Mouse (Mus musculus) hindbrain, embryonic 15.5 days (tissue): ENCODE data around the gene Ccdc137. TPM values are rescaled to one million over a fixed set of nuclear protein-coding genes. Genes with fewer than 3 reads are reported as not detected.
A peak's percentile ranks its signal among the peaks of the same experiment; 100 is the strongest.

ENCODE experiments used
- ATAC-seq: fragments of 200-750 bp; cut with Nextera tagmentation; 2 replicates; pipeline ENCODE4 v1.8.0; 2017; ENCODE audit warnings: low read depth, moderate number of reproducible peaks, moderate TSS enrichment; ENCODE audit not compliant: low FRiP score
- H3K27ac ChIP-seq: fragments of 300-500 bp; sonication (generic); replicated peaks from 2 replicates; pipeline ENCODE4 v1.5.1; 2015; ENCODE audit warnings: mild to moderate bottlenecking, inconsistent platforms
- H3K27me3 ChIP-seq: fragments of 300-500 bp; sonication (generic); 2 replicates; pipeline ENCODE4 v1.6.1; 2015; ENCODE audit warnings: control low read depth, inconsistent platforms
- H3K36me3 ChIP-seq: fragments of 300-500 bp; sonication (generic); 2 replicates; pipeline ENCODE4 v1.6.1; 2015; ENCODE audit warnings: control low read depth, inconsistent platforms
- H3K4me1 ChIP-seq: fragments of 300-500 bp; sonication (generic); replicated peaks from 2 replicates; pipeline ENCODE4 v1.6.1; 2015; ENCODE audit warnings: control low read depth, inconsistent platforms
- H3K4me2 ChIP-seq: fragments of 300-500 bp; sonication (generic); 2 replicates; pipeline ENCODE4 v1.6.1; 2015; ENCODE audit warnings: moderate library complexity, mild to moderate bottlenecking, inconsistent platforms
- H3K4me3 ChIP-seq: fragments of 300-500 bp; sonication (generic); 2 replicates; pipeline ENCODE4 v1.5.1; 2015; ENCODE audit warnings: mild to moderate bottlenecking, inconsistent platforms
- H3K9ac ChIP-seq: fragments of 300-500 bp; sonication (generic); 2 replicates; pipeline ENCODE4 v1.6.1; 2015; ENCODE audit warnings: inconsistent platforms
- H3K9me3 ChIP-seq: fragments of 300-500 bp; sonication (generic); 2 replicates; pipeline ENCODE4 v1.6.1; 2016; ENCODE audit warnings: control low read depth, inconsistent platforms
- WGBS: fragments of 180-500 bp; shearing (Covaris S2); methylation state at CpG from one replicate; pipeline ENCODE4 v1.1.7; 2015; 5-methylcytosine and 5-hydroxymethylcytosine counted together
- polyA plus RNA-seq: library from polyadenylated mRNA; unstranded; fragments of >200 nt; fragmentation: Nextera tagmentation; extraction: Ambion mirVana; gene quantifications from 2 replicates; pipeline ENCODE4 v1.2.1, GENCODE M21; 2015

Ccdc137 gene
- polyA plus RNA-seq, 1 experiment from 2014 or later: 24.8 TPM

GRCm38 (mm10) chr11:120507611-120508289 is 49.8 kb downstream of the Ccdc137 start:
- no peak overlapping the region for H3K4me2 ChIP-seq
- no peak for ATAC-seq
- no peaks in the 10 kb centered on the region; the same call in 1 of the 2 replicates for H3K4me1 ChIP-seq
- H3K27ac ChIP-seq: no peak overlapping the region
- no peaks in the 10 kb centered on the region for H3K36me3 ChIP-seq
- no peak overlapping the region for H3K9ac ChIP-seq
- 75% methylated on average over 13 of the region's 13 CpGs for WGBS
- H3K9me3 ChIP-seq: no peaks in the 10 kb centered on the region
- no peak overlapping the region for H3K4me3 ChIP-seq
- no peaks in the 10 kb centered on the region for H3K27me3 ChIP-seq

DNA sequence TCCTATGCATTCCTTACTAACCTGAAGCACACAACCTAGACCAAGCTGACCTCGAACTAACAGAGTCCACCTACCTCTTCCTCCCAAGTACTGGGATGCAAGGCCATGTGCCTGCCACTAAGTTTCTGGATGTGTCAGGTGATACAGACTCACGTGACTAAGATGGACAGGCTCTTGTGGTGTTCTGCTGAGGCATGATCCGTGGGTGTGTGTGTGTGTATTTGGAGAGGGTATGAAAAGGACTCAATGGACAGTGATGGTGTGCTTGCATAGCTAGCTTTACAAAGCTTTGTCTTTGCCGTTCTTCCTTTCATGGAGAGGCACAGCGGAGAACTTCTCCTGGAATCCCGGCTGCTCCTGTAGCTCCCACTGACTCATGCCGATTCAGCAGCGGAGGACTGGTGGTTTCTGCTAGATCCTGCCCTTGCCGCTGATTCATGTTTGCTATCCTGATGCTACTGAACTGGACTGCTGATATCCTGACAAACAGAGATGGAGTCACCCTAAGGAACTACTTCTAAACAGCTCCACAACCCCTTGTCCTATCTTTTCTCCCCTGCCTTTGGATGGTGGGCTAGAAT is 50.5 kb downstream of the Ccdc137 start:
- no peak overlapping the region for H3K27ac ChIP-seq
- no peaks in the 10 kb centered on the region for H3K9me3 ChIP-seq
- H3K36me3 ChIP-seq: no peaks in the 10 kb centered on the region
- no peak overlapping the region for H3K4me3 ChIP-seq
- no peaks in the 10 kb centered on the region; the same call in 1 of the 2 replicates for H3K4me1 ChIP-seq
- H3K4me2 ChIP-seq: no peak overlapping the region
- ATAC-seq: no peak
- no peaks in the 10 kb centered on the region for H3K27me3 ChIP-seq
- WGBS: 82% methylated on average over 9 of the region's 9 CpGs
- H3K9ac ChIP-seq: no peak overlapping the region

GRCm38 (mm10) chr11:120509940-120510339 is 52.0 kb downstream of the Ccdc137 start:
- 45% methylated on average over 4 of the region's 4 CpGs for WGBS
- no peak overlapping the region for H3K27ac ChIP-seq
- H3K9me3 ChIP-seq: no peaks in the 10 kb centered on the region
- H3K9ac ChIP-seq: no peak overlapping the region
- H3K4me2 ChIP-seq: no peak overlapping the region
- H3K27me3 ChIP-seq: no peaks in the 10 kb centered on the region
- no peak overlapping the region for H3K4me3 ChIP-seq
- ATAC-seq: no peak
- no peaks in the 10 kb centered on the region; the same call in 1 of the 2 replicates for H3K4me1 ChIP-seq
- no peaks in the 10 kb centered on the region for H3K36me3 ChIP-seq

- no peak overlapping the region for H3K9ac ChIP-seq
- no peak overlapping the region; the same call in 1 of the 2 replicates for H3K27ac ChIP-seq
- no peaks in the 10 kb centered on the region for H3K36me3 ChIP-seq
- 12% methylated on average over 16 of the region's 16 CpGs for WGBS
- H3K4me1 ChIP-seq: no peaks in the 10 kb centered on the region; the same call in 1 of the 2 replicates
- no peaks in the 10 kb centered on the region for H3K27me3 ChIP-seq
- ATAC-seq: no peak
- no peaks in the 10 kb centered on the region for H3K9me3 ChIP-seq
- 0 out of 2 replicates have a peak overlapping the region, but pooled peaks have one; percentile 2 for H3K4me3 ChIP-seq
- peak overlapping the region; percentile 42 for H3K4me2 ChIP-seq
Measured at GRCm38 (mm10) chr11:120510375-120511030, 52.6 kb downstream of the Ccdc137 start.

DNA sequence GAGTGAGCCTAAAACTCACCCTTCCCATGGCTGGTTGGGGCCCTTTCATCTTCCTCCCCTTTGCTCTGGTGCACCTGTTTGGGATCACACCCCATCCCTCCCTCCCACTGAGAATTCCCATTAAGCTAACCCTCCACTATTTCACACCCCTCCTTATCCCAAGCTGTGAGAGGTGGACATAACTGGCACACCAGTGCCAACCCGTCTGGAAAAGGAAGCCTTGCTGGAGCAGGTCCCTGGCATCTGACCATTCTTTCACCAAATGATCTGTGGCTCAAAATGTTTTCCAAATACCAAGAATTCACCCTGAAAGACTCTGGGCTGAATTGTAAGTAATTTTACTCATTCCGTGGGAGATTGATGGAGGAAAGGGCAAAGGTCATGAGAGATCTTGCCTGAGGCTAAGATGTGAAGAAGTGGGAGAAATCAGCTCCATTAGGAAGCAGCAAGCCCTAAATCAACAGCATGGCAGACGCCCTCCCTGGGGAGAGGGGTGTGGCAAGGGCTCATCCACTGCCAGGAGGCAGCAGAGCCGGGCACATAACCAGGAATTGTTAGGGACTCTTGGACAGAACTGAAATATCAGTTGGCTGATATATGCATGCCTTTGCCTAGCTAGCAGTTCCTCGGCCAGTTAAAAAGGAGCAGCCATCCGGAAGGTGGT is 55.0 kb downstream of the Ccdc137 start:
- Histone ChIP-seq H3K27me3 (no peaks in the 10 kb centered on the region), H3K4me1 (no peaks in the 10 kb centered on the region; the same call in 1 of the 2 replicates), H3K9ac (no peak overlapping the region), H3K4me2 (no peak overlapping the region), H3K27ac (no peak overlapping the region), H3K36me3 (no peaks in the 10 kb centered on the region), H3K4me3 (no peak overlapping the region), H3K9me3 (no peaks in the 10 kb centered on the region)
- no peak for ATAC-seq
- WGBS: 30% methylated on average over 6 of the region's 6 CpGs

Other genes starting within 250 kb of the Ccdc137 start
- 11.5 and 12.5 TPM in 2 replicates for gene Bahcc1, start 225.2 kb upstream of the Ccdc137 start, polyA plus RNA-seq
- 3,943 and 4,131 TPM in 2 replicates for gene Actg1, start 109.6 kb upstream of the Ccdc137 start, polyA plus RNA-seq
- 0.88 and 1.6 TPM in 2 replicates for gene Fscn2, start 96.6 kb upstream of the Ccdc137 start, polyA plus RNA-seq
- 95.4 and 110 TPM in 2 replicates for gene Faap100, start 79.4 kb upstream of the Ccdc137 start, polyA plus RNA-seq
- gene Nploc4, start 20.4 kb upstream of the Ccdc137 start, polyA plus RNA-seq: 34.9 and 36.9 TPM in 2 replicates
- not detected in 2 replicates for gene Tspan10, start 15.5 kb upstream of the Ccdc137 start, polyA plus RNA-seq
- gene Pde6g, start 4.6 kb upstream of the Ccdc137 start, polyA plus RNA-seq: 0.22 and 0.51 TPM in 2 replicates
- 11.5 and 12.0 TPM in 2 replicates for gene Oxld1, start within 50 bp of the Ccdc137 start, polyA plus RNA-seq
- 61.5 and 64.1 TPM in 2 replicates for gene Arl16, start 9.5 kb downstream of the Ccdc137 start, polyA plus RNA-seq
- gene Mrpl12, start 26.5 kb downstream of the Ccdc137 start, polyA plus RNA-seq: 122 and 125 TPM in 2 replicates
- 31.7 and 31.9 TPM in 2 replicates for gene Slc25a10, start 33.7 kb downstream of the Ccdc137 start, polyA plus RNA-seq
- 0.41 and 0.75 TPM in 2 replicates for gene Gcgr, start 72.6 kb downstream of the Ccdc137 start, polyA plus RNA-seq
- gene Mcrip1, start 91.6 kb downstream of the Ccdc137 start, polyA plus RNA-seq: 243 and 246 TPM in 2 replicates
- gene Ppp1r27, start 93.0 kb downstream of the Ccdc137 start, polyA plus RNA-seq: not detected in 2 replicates
- 263 and 274 TPM in 2 replicates for gene P4hb, start 115.1 kb downstream of the Ccdc137 start, polyA plus RNA-seq
- gene Arhgdia, start 123.5 kb downstream of the Ccdc137 start, polyA plus RNA-seq: 492 and 533 TPM in 2 replicates
- 247 and 251 TPM in 2 replicates for gene Alyref, start 140.2 kb downstream of the Ccdc137 start, polyA plus RNA-seq
- 200 and 215 TPM in 2 replicates for gene Anapc11, start 140.3 kb downstream of the Ccdc137 start, polyA plus RNA-seq
- 0.71 and 1.1 TPM in 2 replicates for gene Npb, start 150.4 kb downstream of the Ccdc137 start, polyA plus RNA-seq
- 213 and 226 TPM in 2 replicates for gene Pcyt2, start 159.8 kb downstream of the Ccdc137 start, polyA plus RNA-seq
- 43.4 and 45.6 TPM in 2 replicates for gene Sirt7, start 167.1 kb downstream of the Ccdc137 start, polyA plus RNA-seq
- 42.5 and 42.7 TPM in 2 replicates for gene Mafg, start 175.5 kb downstream of the Ccdc137 start, polyA plus RNA-seq
- 19.0 and 21.3 TPM in 2 replicates for gene Pycr1, start 185.7 kb downstream of the Ccdc137 start, polyA plus RNA-seq
- gene Myadml2, start 190.0 kb downstream of the Ccdc137 start, polyA plus RNA-seq: 0.67 and 1.0 TPM in 2 replicates
- 2.2 and 2.3 TPM in 2 replicates for gene Notum, start 203.1 kb downstream of the Ccdc137 start, polyA plus RNA-seq
- 140 and 154 TPM in 2 replicates for gene Aspscr1, start 214.9 kb downstream of the Ccdc137 start, polyA plus RNA-seq